Mouse (Mus musculus) myocyte (in vitro differentiated cells): ENCODE measurements at regions not wholly inside any gene's neighbourhood (a gene's known extent, or its start where the extent isn't known, plus 50 kb on each side); places are given as distances from the start of the nearest gene placed in this dataset.

Source experiments
- CEBPB ChIP-seq: IDR thresholded peaks from 2 replicates; pipeline ENCODE4 v1.6.1; 2011; ENCODE audit warnings: mild to moderate bottlenecking, moderate library complexity; ENCODE audit not compliant: poor library complexity, insufficient read depth, severe bottlenecking
- E2F4 ChIP-seq: IDR thresholded peaks from one replicate; pipeline ENCODE4 v1.6.1; 2011; ENCODE audit warnings: mild to moderate bottlenecking, control low read depth, moderate library complexity; ENCODE audit not compliant: insufficient read depth
- MAX ChIP-seq: IDR thresholded peaks from one replicate; pipeline ENCODE4 v1.6.1; 2011; ENCODE audit warnings: low read depth, mild to moderate bottlenecking, control low read depth
- MYOD1 ChIP-seq, 3 experiments: IDR thresholded peaks; one replicate each; pipeline ENCODE4 v1.6.1; 2011; ENCODE audit warnings: control low read depth in 2 of 3, low read depth in 2 of 3, mild to moderate bottlenecking in 2 of 3, moderate library complexity in 1 of 3; ENCODE audit not compliant: insufficient read length in 2 of 3, control insufficient read depth in 1 of 3
- MYOG ChIP-seq, 3 experiments: IDR thresholded peaks; one replicate each; pipeline ENCODE4 v1.6.1; 2011; ENCODE audit warnings: control low read depth in 2 of 3, low read depth in 2 of 3, mild to moderate bottlenecking in 2 of 3; ENCODE audit not compliant: insufficient read length in 2 of 3, control insufficient read depth in 1 of 3, insufficient read depth in 1 of 3
- POLR2A ChIP-seq: IDR thresholded peaks from one replicate; pipeline ENCODE4 v1.6.1; 2011; ENCODE audit warnings: low read depth, mild to moderate bottlenecking, control low read depth, moderate library complexity; ENCODE audit not compliant: insufficient read length
- POLR2AphosphoS2 ChIP-seq: IDR thresholded peaks from one replicate; pipeline ENCODE4 v1.6.1; 2011; ENCODE audit warnings: low read depth, control low read depth; ENCODE audit not compliant: insufficient read length
- REST ChIP-seq: IDR thresholded peaks from one replicate; pipeline ENCODE4 v1.6.1; 2011; ENCODE audit warnings: mild to moderate bottlenecking, control low read depth, moderate library complexity; ENCODE audit not compliant: insufficient read depth, insufficient read length
- SRF ChIP-seq: IDR thresholded peaks from one replicate; pipeline ENCODE4 v1.6.1; 2011; ENCODE audit warnings: low read depth; ENCODE audit not compliant: control insufficient read depth, insufficient read length
- TCF12 ChIP-seq: IDR thresholded peaks from one replicate; pipeline ENCODE4 v1.6.1; 2011; ENCODE audit warnings: mild to moderate bottlenecking, control low read depth; ENCODE audit not compliant: poor library complexity, insufficient read depth, severe bottlenecking
- TCF3 ChIP-seq: IDR thresholded peaks from one replicate; pipeline ENCODE4 v1.6.1; 2011; ENCODE audit warnings: low read depth, control low read depth; ENCODE audit not compliant: insufficient read length
- USF1 ChIP-seq: IDR thresholded peaks from one replicate; pipeline ENCODE4 v1.6.1; 2011; ENCODE audit warnings: low read depth, mild to moderate bottlenecking, control low read depth, moderate library complexity

DNA sequence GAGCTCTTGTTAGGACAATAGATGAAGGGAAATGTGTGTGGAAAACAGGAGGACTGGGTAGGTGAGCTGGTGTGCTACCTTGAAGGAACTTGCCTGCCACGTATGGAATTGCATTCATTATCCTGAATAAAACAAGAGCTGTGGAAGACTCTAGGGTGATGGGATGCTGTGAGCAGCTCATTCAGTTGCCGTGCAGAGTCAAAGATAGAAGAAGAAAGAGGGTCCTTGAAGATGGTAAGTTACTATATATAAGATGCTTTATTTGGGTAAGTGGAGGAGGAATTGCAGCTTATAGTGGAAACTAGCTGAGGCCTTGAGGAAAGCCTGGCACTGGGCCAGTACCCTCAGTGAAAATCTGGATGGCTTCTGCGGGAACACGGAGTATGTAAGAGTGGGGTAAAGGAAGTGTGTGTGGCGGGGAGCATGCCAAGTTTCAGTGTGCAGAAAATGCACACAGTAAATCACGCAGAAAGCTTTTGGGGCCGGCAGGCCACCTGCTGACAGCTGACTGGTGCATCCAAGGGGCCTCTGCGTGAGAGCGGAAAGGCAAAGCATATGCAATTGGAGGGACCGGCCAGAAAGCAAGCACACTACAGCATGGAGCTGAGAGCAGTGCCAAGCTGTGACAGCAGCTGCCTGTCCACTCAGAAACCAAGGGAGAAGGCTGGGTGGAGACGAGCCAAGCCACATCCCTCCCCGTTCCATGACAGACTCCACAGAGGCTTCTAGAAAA is 149.7 kb upstream of the Vldlr start:
- TF ChIP-seq USF1 (no peak), MYOG (IDR thresholded peaks at IDR 0.05; ENCODE audit: control insufficient read depth in 1 of 3, insufficient read depth in 1 of 3, insufficient read length in 2 of 3, low read depth in 2 of 3) (no peak), POLR2A (no peak), E2F4 (no peak), MYOD1 (IDR thresholded peaks at IDR 0.05; ENCODE audit: control insufficient read depth in 1 of 3, insufficient read length in 2 of 3, low read depth in 2 of 3) (no peak), TCF12 (no peak), MAX (no peak), TCF3 (no peak), CEBPB (no peak), POLR2AphosphoS2 (no peak), SRF (no peak), REST (no peak)
